Mouse (Mus musculus) MEL (cell line): ENCODE measurements around the gene Kmt5a. TPM values are rescaled to one million over a fixed set of nuclear protein-coding genes. Genes with fewer than 3 reads are reported as not detected.

Source experiments
- DNase-seq: peaks from one replicate; pipeline ENCODE4 v3.0.0; 2011; ENCODE audit warnings: low read depth, low spot score
- H3K27ac ChIP-seq: 2 replicates; pipeline ENCODE4 v1.5.1; 2012; ENCODE audit warnings: low read depth, mild to moderate bottlenecking, control low read depth, low read length, moderate library complexity; ENCODE audit not compliant: control insufficient read depth
- H3K27me3 ChIP-seq, 2 experiments: fragments of 150-350 bp in 1 of 2; sonication (generic) in 1 of 2; 2 replicates each; pipeline ENCODE4 v1.6.1; 2012; ENCODE audit warnings: low read length in 2 of 2, mild to moderate bottlenecking in 2 of 2, improper control_type of control experiment in 1 of 2, moderate library complexity in 1 of 2; ENCODE audit not compliant: insufficient read depth in 2 of 2, control insufficient read depth in 1 of 2
- H3K36me3 ChIP-seq, 2 experiments: 2 replicates each; pipeline ENCODE4 v1.6.1; 2012 to 2014; ENCODE audit warnings: low read length in 2 of 2, improper control_type of control experiment in 1 of 2, inconsistent platforms in 1 of 2, mild to moderate bottlenecking in 1 of 2; ENCODE audit not compliant: insufficient read depth in 2 of 2, control insufficient read depth in 1 of 2
- H3K4me1 ChIP-seq, 2 experiments: fragments of 150-350 bp in 1 of 2; sonication (generic) in 1 of 2; 2 replicates each; pipeline ENCODE4 v1.6.1; 2012; ENCODE audit warnings: low read length in 2 of 2, improper control_type of control experiment in 1 of 2, mild to moderate bottlenecking in 1 of 2; ENCODE audit not compliant: insufficient read depth in 2 of 2, control insufficient read depth in 1 of 2
- H3K4me3 ChIP-seq, 2 experiments: fragments of 150-350 bp in 1 of 2; sonication (generic) in 1 of 2; 2 replicates each; pipeline ENCODE4 v1.5.1; 2012; ENCODE audit warnings: low read depth in 2 of 2, low read length in 2 of 2, mild to moderate bottlenecking in 2 of 2, moderate library complexity in 2 of 2, control low read depth in 1 of 2, improper control_type of control experiment in 1 of 2; ENCODE audit not compliant: control insufficient read depth in 1 of 2, insufficient read depth in 1 of 2
- H3K79me2 ChIP-seq: 2 replicates; pipeline ENCODE4 v1.6.1; 2012; ENCODE audit warnings: mild to moderate bottlenecking, low read length, moderate library complexity; ENCODE audit not compliant: control insufficient read depth, poor library complexity, insufficient read depth
- H3K9ac ChIP-seq: 2 replicates; pipeline ENCODE4 v1.6.1; 2012; ENCODE audit warnings: low read depth, mild to moderate bottlenecking, control low read depth, low read length, moderate library complexity; ENCODE audit not compliant: control insufficient read depth, poor library complexity, severe bottlenecking
- H3K9me3 ChIP-seq: fragments of 150-350 bp; sonication (generic); replicated peaks from 2 replicates; pipeline ENCODE4 v1.6.1; 2012; ENCODE audit warnings: mild to moderate bottlenecking, low read length, improper control_type of control experiment, moderate library complexity; ENCODE audit not compliant: insufficient read depth
- CHD1 ChIP-seq: IDR thresholded peaks from 2 replicates; pipeline ENCODE4 v1.6.1; 2012; ENCODE audit warnings: low read depth, mild to moderate bottlenecking, inconsistent platforms, low read length, improper control_type of control experiment
- CHD2 ChIP-seq: IDR thresholded peaks from 2 replicates; pipeline ENCODE4 v1.6.1; 2011; ENCODE audit warnings: low read length, improper control_type of control experiment
- E2F4 ChIP-seq: IDR thresholded peaks from 2 replicates; pipeline ENCODE4 v1.6.1; 2011; ENCODE audit warnings: low read depth, low read length, improper control_type of control experiment, borderline replicate concordance
- ETS1 ChIP-seq: IDR thresholded peaks from 2 replicates; pipeline ENCODE4 v1.6.1; 2012; ENCODE audit warnings: low read depth, mild to moderate bottlenecking, inconsistent platforms, low read length, improper control_type of control experiment, moderate library complexity
- GABPA ChIP-seq: IDR thresholded peaks from 2 replicates; pipeline ENCODE4 v1.6.1; 2012; ENCODE audit warnings: low read depth, mild to moderate bottlenecking, inconsistent platforms, low read length, improper control_type of control experiment, moderate library complexity
- HCFC1 ChIP-seq: IDR thresholded peaks from 2 replicates; pipeline ENCODE4 v1.6.1; 2012; ENCODE audit warnings: low read depth, mild to moderate bottlenecking, inconsistent platforms, low read length, improper control_type of control experiment, moderate library complexity
- MAX ChIP-seq: IDR thresholded peaks from 2 replicates; pipeline ENCODE4 v1.6.1; 2011; ENCODE audit warnings: low read length, improper control_type of control experiment
- MAZ ChIP-seq: IDR thresholded peaks from 2 replicates; pipeline ENCODE4 v1.6.1; 2012; ENCODE audit warnings: low read depth, mild to moderate bottlenecking, inconsistent platforms, low read length, improper control_type of control experiment
- MXI1 ChIP-seq: IDR thresholded peaks from 2 replicates; pipeline ENCODE4 v1.6.1; 2011; ENCODE audit warnings: mild to moderate bottlenecking, low read depth, low read length, improper control_type of control experiment
- MYB ChIP-seq: IDR thresholded peaks from 2 replicates; pipeline ENCODE4 v1.6.1; 2011; ENCODE audit warnings: mild to moderate bottlenecking, low read depth, low read length, improper control_type of control experiment
- MYC ChIP-seq: IDR thresholded peaks from 2 replicates; pipeline ENCODE4 v1.6.1; 2011; ENCODE audit warnings: low read depth, mild to moderate bottlenecking, low read length, improper control_type of control experiment, moderate library complexity
- POLR2AphosphoS2 ChIP-seq: IDR thresholded peaks from 2 replicates; pipeline ENCODE4 v1.6.1; 2011; ENCODE audit warnings: low read length, improper control_type of control experiment
- RAD21 ChIP-seq: IDR thresholded peaks from 2 replicates; pipeline ENCODE4 v1.6.1; 2011; ENCODE audit warnings: mild to moderate bottlenecking, low read depth, low read length, improper control_type of control experiment
- RCOR1 ChIP-seq: IDR thresholded peaks from 2 replicates; pipeline ENCODE4 v1.6.1; 2012; ENCODE audit warnings: low read depth, mild to moderate bottlenecking, inconsistent platforms, low read length, improper control_type of control experiment
- SIN3A ChIP-seq: IDR thresholded peaks from 2 replicates; pipeline ENCODE4 v1.6.1; 2012; ENCODE audit warnings: low read length, improper control_type of control experiment, inconsistent platforms
- TAL1 ChIP-seq: IDR thresholded peaks from 2 replicates; pipeline ENCODE4 v1.6.1; 2012; ENCODE audit warnings: mild to moderate bottlenecking, inconsistent platforms, low read length, moderate library complexity, mixed read lengths
- UBTF ChIP-seq: IDR thresholded peaks from 2 replicates; pipeline ENCODE4 v1.6.1; 2012; ENCODE audit warnings: low read depth, mild to moderate bottlenecking, inconsistent platforms, low read length, improper control_type of control experiment, moderate library complexity, borderline replicate concordance; ENCODE audit not compliant: insufficient read depth
- USF1 ChIP-seq: IDR thresholded peaks from 2 replicates; pipeline ENCODE4 v1.6.1; 2014; ENCODE audit warnings: low read depth, mild to moderate bottlenecking, inconsistent platforms, low read length, improper control_type of control experiment, moderate library complexity
- USF2 ChIP-seq, 2 experiments: IDR thresholded peaks; 2 replicates each; pipeline ENCODE4 v1.6.1; 2011 to 2012; ENCODE audit warnings: improper control_type of control experiment in 2 of 2, low read length in 2 of 2, borderline replicate concordance in 1 of 2, inconsistent platforms in 1 of 2, low read depth in 1 of 2, mild to moderate bottlenecking in 1 of 2; ENCODE audit not compliant: insufficient read depth in 1 of 2
- ZC3H11A ChIP-seq: IDR thresholded peaks from 2 replicates; pipeline ENCODE4 v1.6.1; 2012; ENCODE audit warnings: low read depth, mild to moderate bottlenecking, inconsistent platforms, low read length, improper control_type of control experiment
- ZMIZ1 ChIP-seq: IDR thresholded peaks from 2 replicates; pipeline ENCODE4 v1.6.1; 2012; ENCODE audit warnings: low read depth, mild to moderate bottlenecking, inconsistent platforms, low read length, improper control_type of control experiment, moderate library complexity
- ZNF384 ChIP-seq: IDR thresholded peaks from 2 replicates; pipeline ENCODE4 v1.6.1; 2012; ENCODE audit warnings: low read depth, mild to moderate bottlenecking, inconsistent platforms, low read length, improper control_type of control experiment
- polyA plus RNA-seq, 2 experiments: library from polyadenylated mRNA; stranded (reverse) in 1 of 2; unstranded in 1 of 2; fragments of >175 nt in 1 of 2; fragments of >200 nt in 1 of 2; gene quantifications; 2 replicates each; pipeline versions ENCODE4 v1.2.1 to v1.2.4; 2012; ENCODE audit warnings: low replicate concordance in 2 of 2, low read depth in 1 of 2; ENCODE audit not compliant: insufficient read length in 2 of 2, insufficient read depth in 1 of 2, missing spikeins in 1 of 2
- total RNA-seq: library from RNA; depleted of rRNA; stranded (reverse); fragments of 300-350 nt; gene quantifications from 2 replicates; pipeline ENCODE4 v1.2.3, GENCODE M21; 2012

The Kmt5a gene
- total and polyA plus RNA-seq, 3 experiments, result 88.6 to 243 (median 110) TPM

DNA sequence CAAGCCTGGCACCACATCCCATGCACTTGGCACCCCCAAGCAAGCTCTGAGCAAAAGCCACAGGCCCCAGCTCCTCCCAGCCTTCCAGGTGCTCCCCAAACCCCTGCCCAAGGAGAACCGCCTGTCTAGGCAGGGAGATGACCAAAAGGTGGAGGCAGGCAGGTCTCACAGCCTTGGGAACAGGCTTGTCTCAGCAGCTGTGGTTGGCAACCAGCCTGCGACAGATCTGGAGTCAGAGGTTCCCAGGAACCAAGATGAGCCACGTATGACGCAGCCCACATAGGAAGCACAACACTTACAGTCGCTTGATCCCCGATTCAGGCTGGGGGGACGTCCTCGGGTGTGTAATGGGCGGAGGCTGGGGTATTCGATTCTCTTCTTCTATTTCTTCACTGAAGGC, 61.8 kb downstream of the Kmt5a start:
- H3K4me3 ChIP-seq, result no peak overlapping the region
- H3K9ac ChIP-seq, result no peak overlapping the region
- H3K4me1 ChIP-seq, result peaks cover 0 to 4% of the 10 kb centered on the region in 2 experiments; a peak in 1 of 4 replicates
- no peak for DNase-seq
- H3K27me3 ChIP-seq, result no peaks in the 10 kb centered on the region
- TF ChIP-seq MAX, result no peak
- no peak for TF ChIP-seq MYB
- no peak for TF ChIP-seq E2F4
- TF ChIP-seq ZC3H11A, result no peak
- no peak for TF ChIP-seq CHD2
- TF ChIP-seq ETS1, result no peak
- TF ChIP-seq ZNF384, result no peak
- no peak for TF ChIP-seq MAZ
- TF ChIP-seq GABPA, result no peak
- TF ChIP-seq USF2 (IDR thresholded peaks at IDR 0.05; ENCODE audit: borderline replicate concordance in 1 of 2, insufficient read depth in 1 of 2, low read depth in 1 of 2, low read length in 2 of 2), result no peak
- no peak for TF ChIP-seq POLR2AphosphoS2
- TF ChIP-seq MYC, result no peak
- no peak for TF ChIP-seq USF1
- no peak for TF ChIP-seq MXI1
- no peak for TF ChIP-seq SIN3A
- TF ChIP-seq UBTF, result no peak
- H3K79me2 ChIP-seq, result no peaks in the 10 kb centered on the region
- H3K27ac ChIP-seq, result no peak overlapping the region
- no peaks in the 10 kb centered on the region for H3K36me3 ChIP-seq
- no peaks in the 10 kb centered on the region for H3K9me3 ChIP-seq

DNA sequence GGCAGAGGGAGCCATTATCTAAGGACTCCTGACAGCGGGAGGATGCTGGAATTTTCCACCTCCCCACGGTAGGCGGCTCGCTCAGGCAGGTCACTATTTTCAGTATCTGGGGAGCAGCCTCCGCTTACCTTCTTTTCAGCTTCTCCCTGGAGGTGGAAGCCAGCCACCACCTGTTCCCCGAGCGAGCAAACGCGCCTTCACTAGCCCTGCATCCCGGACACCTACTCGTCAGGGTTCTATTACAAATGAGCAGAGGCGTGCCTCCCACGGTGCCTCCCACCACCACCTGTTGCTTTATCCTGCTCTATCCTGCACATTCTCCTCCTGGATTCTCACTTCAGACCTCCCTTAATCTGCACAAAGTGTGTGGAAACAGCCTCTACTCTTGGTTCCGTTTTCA, 64.0 kb downstream of the Kmt5a start:
- no peak for DNase-seq
- no peaks in the 10 kb centered on the region for H3K9me3 ChIP-seq
- H3K9ac ChIP-seq, result no peak overlapping the region
- H3K27me3 ChIP-seq, result no peaks in the 10 kb centered on the region
- H3K27ac ChIP-seq, result no peak overlapping the region
- no peaks in the 10 kb centered on the region for H3K36me3 ChIP-seq
- H3K79me2 ChIP-seq, result no peaks in the 10 kb centered on the region
- no peak overlapping the region for H3K4me3 ChIP-seq
- no peak for TF ChIP-seq RAD21
- no peak for TF ChIP-seq USF1
- no peak for TF ChIP-seq UBTF
- no peak for TF ChIP-seq ZMIZ1
- no peak for TF ChIP-seq E2F4
- no peak for TF ChIP-seq CHD1
- no peak for TF ChIP-seq ETS1
- TF ChIP-seq MYB, result no peak
- TF ChIP-seq USF2 (IDR thresholded peaks at IDR 0.05; ENCODE audit: borderline replicate concordance in 1 of 2, insufficient read depth in 1 of 2, low read depth in 1 of 2, low read length in 2 of 2), result no peak
- TF ChIP-seq TAL1, result no peak
- no peak for TF ChIP-seq HCFC1
- TF ChIP-seq RCOR1, result no peak
- peaks cover 0 to 4% of the 10 kb centered on the region in 2 experiments; a peak in 1 of 4 replicates for H3K4me1 ChIP-seq
